Mouse (Mus musculus): ENCODE results near the gene Trpc6. TPM values are rescaled to one million over a fixed set of nuclear protein-coding genes. Genes with fewer than 3 reads are reported as not detected.

Gene Trpc6
- total and polyA plus RNA-seq, 3 experiments: 0.06 to 0.58 TPM; not detected in 1

DNA sequence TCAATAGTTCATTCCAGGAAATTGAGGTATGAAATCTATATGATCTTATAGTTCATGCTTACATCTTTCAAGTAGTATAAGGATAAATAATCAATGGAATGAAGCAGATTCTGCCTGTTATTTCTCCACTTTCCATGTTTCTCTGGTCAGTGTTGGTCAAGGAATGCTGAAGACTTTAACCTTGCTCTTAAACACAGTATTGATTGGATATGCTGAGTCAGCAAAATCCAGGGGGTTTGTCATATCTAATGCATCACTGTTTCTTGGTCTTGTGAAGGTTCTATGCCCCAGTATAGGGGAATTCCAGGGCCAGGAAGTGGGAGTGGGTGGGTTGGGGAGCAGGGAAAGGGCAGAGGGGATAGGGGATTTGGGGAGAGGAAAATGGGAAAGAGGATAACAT is 111.4 kb downstream of the Trpc6 start:
- Histone ChIP-seq H3K9ac (ENCODE audit: control insufficient read depth, low read depth, low read length, poor library complexity, severe bottlenecking) (no peak overlapping the region), H3K4me1 (ENCODE audit: control insufficient read depth in 1 of 2, insufficient read depth in 2 of 2, low read length in 2 of 2) (no peaks in the 10 kb centered on the region), H3K4me3 (ENCODE audit: control insufficient read depth in 1 of 2, insufficient read depth in 1 of 2, low read depth in 2 of 2, low read length in 2 of 2) (no peak overlapping the region), H3K27me3 (ENCODE audit: control insufficient read depth in 1 of 2, insufficient read depth in 2 of 2, low read length in 2 of 2) (no peaks in the 10 kb centered on the region), H3K27ac (ENCODE audit: control insufficient read depth, low read depth, low read length) (no peak overlapping the region), H3K9me3 (replicated peaks; ENCODE audit: insufficient read depth, low read length) (no peaks in the 10 kb centered on the region), H3K36me3 (ENCODE audit: control insufficient read depth in 1 of 2, insufficient read depth in 2 of 2, low read length in 2 of 2) (no peaks in the 10 kb centered on the region), H3K79me2 (ENCODE audit: control insufficient read depth, insufficient read depth, low read length, poor library complexity) (no peaks in the 10 kb centered on the region)
- no peak for TF ChIP-seq SIN3A (IDR thresholded peaks at IDR 0.05; ENCODE audit: low read length)
- TF ChIP-seq RCOR1 (IDR thresholded peaks at IDR 0.05; ENCODE audit: low read depth, low read length): no peak
- peak; percentile 98 for TF ChIP-seq MAFK (IDR thresholded peaks at IDR 0.05; ENCODE audit: borderline replicate concordance, low read depth, low read length)
- no peak for TF ChIP-seq JUND (IDR thresholded peaks at IDR 0.05; ENCODE audit: low read depth, low read length)
- no peak for TF ChIP-seq ZNF384 (IDR thresholded peaks at IDR 0.05; ENCODE audit: low read depth, low read length)
- TF ChIP-seq MAX (IDR thresholded peaks at IDR 0.05; ENCODE audit: low read length): no peak
- TF ChIP-seq HCFC1 (IDR thresholded peaks at IDR 0.05; ENCODE audit: low read depth, low read length): no peak
- no peak for TF ChIP-seq GABPA (IDR thresholded peaks at IDR 0.05; ENCODE audit: low read depth, low read length)
- TF ChIP-seq TCF12 (IDR thresholded peaks at IDR 0.05; ENCODE audit: low read depth, low read length): no peak
- no peak for DNase-seq (ENCODE audit: low read depth, low spot score)

DNA sequence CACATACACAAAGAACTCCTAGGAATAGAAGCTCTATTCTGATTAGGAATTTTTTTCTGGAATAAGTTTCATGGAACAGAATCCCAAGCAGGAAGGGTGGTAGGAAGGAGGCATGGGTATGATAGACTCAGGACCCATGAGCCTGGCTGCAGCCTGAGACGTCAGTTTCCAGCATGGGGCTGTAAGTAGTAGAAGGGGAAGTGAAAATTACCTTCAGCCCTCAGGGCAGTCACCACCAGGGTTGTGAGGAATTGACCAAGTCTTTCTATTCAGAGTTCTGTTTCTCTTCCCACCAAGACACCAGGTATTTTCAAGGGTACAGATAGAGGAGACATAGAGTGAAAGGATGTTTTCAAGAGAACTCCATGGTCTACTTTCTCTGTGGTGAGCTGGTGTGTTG is 129.0 kb downstream of the Trpc6 start:
- no peaks in the 10 kb centered on the region for H3K27me3 ChIP-seq (ENCODE audit: control insufficient read depth in 1 of 2, insufficient read depth in 2 of 2, low read length in 2 of 2)
- no peak overlapping the region for H3K27ac ChIP-seq (ENCODE audit: control insufficient read depth, low read depth, low read length)
- no peak for DNase-seq (ENCODE audit: low read depth, low spot score)
- no peaks in the 10 kb centered on the region for H3K9me3 ChIP-seq (replicated peaks; ENCODE audit: insufficient read depth, low read length)
- no peaks in the 10 kb centered on the region for H3K4me1 ChIP-seq (ENCODE audit: control insufficient read depth in 1 of 2, insufficient read depth in 2 of 2, low read length in 2 of 2)
- no peaks in the 10 kb centered on the region for H3K79me2 ChIP-seq (ENCODE audit: control insufficient read depth, insufficient read depth, low read length, poor library complexity)
- no peak for TF ChIP-seq RCOR1 (IDR thresholded peaks at IDR 0.05; ENCODE audit: low read depth, low read length)
- no peak for TF ChIP-seq TBP (IDR thresholded peaks at IDR 0.05; ENCODE audit: low read depth, low read length)
- no peak for TF ChIP-seq POLR2AphosphoS5 (IDR thresholded peaks at IDR 0.05; ENCODE audit: borderline replicate concordance, low read depth, low read length)
- no peak for TF ChIP-seq SMC3 (IDR thresholded peaks at IDR 0.05; ENCODE audit: low read depth, low read length)
- H3K4me3 ChIP-seq (ENCODE audit: control insufficient read depth in 1 of 2, insufficient read depth in 1 of 2, low read depth in 2 of 2, low read length in 2 of 2): no peak overlapping the region
- H3K36me3 ChIP-seq (ENCODE audit: control insufficient read depth in 1 of 2, insufficient read depth in 2 of 2, low read length in 2 of 2): no peaks in the 10 kb centered on the region
- no peak overlapping the region for H3K9ac ChIP-seq (ENCODE audit: control insufficient read depth, low read depth, low read length, poor library complexity, severe bottlenecking)

DNA sequence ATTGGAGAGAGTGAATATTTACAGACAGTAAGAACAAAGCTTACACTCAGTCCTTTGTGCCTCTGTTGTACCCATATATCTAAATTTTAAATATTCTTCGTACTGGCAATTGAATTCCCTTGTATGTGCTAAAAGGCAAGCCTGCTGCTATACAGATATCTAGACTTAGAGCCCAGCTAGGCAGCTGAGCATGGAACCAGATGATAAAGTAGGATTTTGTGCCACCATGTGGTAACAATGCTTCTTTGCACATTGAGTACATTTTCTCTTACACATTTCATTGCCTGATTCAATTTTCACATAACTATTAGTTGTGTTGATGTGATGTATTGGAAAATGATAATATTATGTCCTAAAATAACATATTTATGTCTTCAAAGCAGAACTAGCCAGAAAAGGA is 132.7 kb downstream of the Trpc6 start:
- no peaks in the 10 kb centered on the region for H3K4me1 ChIP-seq (ENCODE audit: control insufficient read depth in 1 of 2, insufficient read depth in 2 of 2, low read length in 2 of 2)
- no peaks in the 10 kb centered on the region for H3K27me3 ChIP-seq (ENCODE audit: control insufficient read depth in 1 of 2, insufficient read depth in 2 of 2, low read length in 2 of 2)
- no peaks in the 10 kb centered on the region for H3K36me3 ChIP-seq (ENCODE audit: control insufficient read depth in 1 of 2, insufficient read depth in 2 of 2, low read length in 2 of 2)
- no peaks in the 10 kb centered on the region for H3K9me3 ChIP-seq (replicated peaks; ENCODE audit: insufficient read depth, low read length)
- DNase-seq (ENCODE audit: low read depth, low spot score): no peak
- TF ChIP-seq TBP (IDR thresholded peaks at IDR 0.05; ENCODE audit: low read depth, low read length) (no peak), JUND (IDR thresholded peaks at IDR 0.05; ENCODE audit: low read depth, low read length) (no peak), SMC3 (IDR thresholded peaks at IDR 0.05; ENCODE audit: low read depth, low read length) (peak; percentile 41), MAX (IDR thresholded peaks at IDR 0.05; ENCODE audit: low read length) (no peak), RAD21 (IDR thresholded peaks at IDR 0.05; ENCODE audit: low read depth, low read length) (peak; percentile 36), POLR2AphosphoS2 (IDR thresholded peaks at IDR 0.05; ENCODE audit: low read length) (no peak), CTCF (IDR thresholded peaks at IDR 0.05 in 2 of 3, conservative IDR thresholded peaks at IDR 0.05 in 1 of 3; ENCODE audit: control insufficient read depth in 1 of 3, insufficient read depth in 1 of 3, low read depth in 2 of 3, low read length in 3 of 3, poor library complexity in 1 of 3, severe bottlenecking in 1 of 3) (peak in 1 of 3 experiments; percentile 34; a peak in 2 of 6 replicates), ZC3H11A (IDR thresholded peaks at IDR 0.05; ENCODE audit: low read depth, low read length) (peak; percentile 26; the same call in 1 of the 2 replicates)
- H3K27ac ChIP-seq (ENCODE audit: control insufficient read depth, low read depth, low read length): no peak overlapping the region
- H3K9ac ChIP-seq (ENCODE audit: control insufficient read depth, low read depth, low read length, poor library complexity, severe bottlenecking): no peak overlapping the region
- no peak overlapping the region for H3K4me3 ChIP-seq (ENCODE audit: control insufficient read depth in 1 of 2, insufficient read depth in 1 of 2, low read depth in 2 of 2, low read length in 2 of 2)
- no peaks in the 10 kb centered on the region for H3K79me2 ChIP-seq (ENCODE audit: control insufficient read depth, insufficient read depth, low read length, poor library complexity)
